Mouse (Mus musculus): ENCODE results near the gene Slc22a23.

GRCm38 (mm10) chr13:34129485-34130225 is 215.3 kb downstream of the Slc22a23 start:
- TF ChIP-seq CTCF (IDR thresholded peaks at IDR 0.05; ENCODE audit: insufficient read depth, low read depth, low read length), result no peak
- no peak for TF ChIP-seq POLR2A (IDR thresholded peaks at IDR 0.05; ENCODE audit: insufficient read depth, low read depth, low read length)
